Mouse (Mus musculus) layer of hippocampus, adult 9-11 months (tissue): ENCODE results near the gene Ccdc190.

Experiments
- DNase-seq: peaks from one replicate; pipeline ENCODE4 v3.0.0; 2022

The Ccdc190 gene

DNA sequence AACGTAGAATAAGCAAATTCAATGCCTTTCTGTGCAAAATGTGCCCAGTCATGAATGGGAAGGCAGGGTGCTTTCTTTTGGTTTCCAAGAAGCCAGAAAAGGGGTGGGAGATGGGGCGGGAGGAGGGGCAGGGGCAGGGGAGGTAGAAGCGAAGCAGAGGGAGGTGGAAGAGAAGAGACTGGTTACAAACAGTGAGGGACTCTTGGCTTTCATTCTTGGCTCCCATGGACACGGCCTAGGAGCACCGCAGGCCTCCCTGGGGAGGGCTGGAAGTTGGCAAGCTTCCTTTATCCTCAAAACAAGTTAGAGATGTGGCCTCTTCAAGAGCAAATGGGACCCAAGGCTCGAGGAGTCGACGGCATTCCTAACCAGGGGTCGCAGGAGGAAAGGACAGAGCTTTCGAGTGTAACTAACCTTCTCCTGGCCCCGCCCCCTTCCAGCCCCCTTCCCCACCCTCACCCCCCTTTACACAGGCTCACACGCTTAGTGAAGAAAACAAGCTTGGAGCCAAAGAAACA, at the start of gene Ccdc190:
Gene Ccdc190, plus strand, starts transcription at position 195 of the 518 bp plus-strand sequence.
- peak; percentile 40 for DNase-seq

DNA sequence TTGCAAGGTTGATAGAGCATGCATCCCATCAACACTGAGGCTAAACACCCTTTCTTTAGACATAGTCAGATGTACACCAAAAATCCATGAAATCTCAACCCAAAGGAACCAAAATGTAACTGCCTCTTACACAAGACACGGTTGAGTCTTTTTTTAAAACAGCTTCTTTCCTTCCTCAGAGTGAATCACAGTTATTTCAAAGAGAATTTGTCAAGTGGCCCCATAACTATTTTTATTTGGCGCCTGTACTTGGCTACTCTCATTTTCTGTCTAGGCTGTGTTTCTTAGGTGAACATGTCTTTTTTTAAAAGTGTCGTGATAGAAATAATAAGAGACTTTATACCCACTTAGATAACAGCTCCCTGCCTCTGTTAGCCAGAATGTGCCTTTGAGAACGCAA, 49.4 kb upstream of the Ccdc190 start:
- DNase-seq, result no peak

DNA sequence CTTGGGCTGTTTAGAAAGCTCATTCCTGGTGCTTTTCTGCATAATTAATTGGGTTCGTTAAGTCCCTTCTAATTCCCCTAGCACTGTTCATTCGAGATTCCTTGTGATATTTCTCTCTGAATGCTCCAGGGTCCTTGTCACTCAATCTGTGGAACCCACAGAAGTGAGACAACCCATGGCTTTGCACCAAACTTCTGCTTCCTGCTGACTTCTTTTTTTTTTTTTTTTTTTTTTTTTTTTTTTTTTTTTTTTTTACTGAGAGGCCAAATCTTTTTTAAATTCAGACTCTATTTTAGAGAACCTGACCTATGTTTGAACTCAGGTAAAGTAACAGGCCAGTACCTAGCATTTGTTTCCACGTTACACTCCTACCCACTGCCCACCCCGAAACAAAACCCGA, 48.3 kb upstream of the Ccdc190 start:
- no peak for DNase-seq

DNA sequence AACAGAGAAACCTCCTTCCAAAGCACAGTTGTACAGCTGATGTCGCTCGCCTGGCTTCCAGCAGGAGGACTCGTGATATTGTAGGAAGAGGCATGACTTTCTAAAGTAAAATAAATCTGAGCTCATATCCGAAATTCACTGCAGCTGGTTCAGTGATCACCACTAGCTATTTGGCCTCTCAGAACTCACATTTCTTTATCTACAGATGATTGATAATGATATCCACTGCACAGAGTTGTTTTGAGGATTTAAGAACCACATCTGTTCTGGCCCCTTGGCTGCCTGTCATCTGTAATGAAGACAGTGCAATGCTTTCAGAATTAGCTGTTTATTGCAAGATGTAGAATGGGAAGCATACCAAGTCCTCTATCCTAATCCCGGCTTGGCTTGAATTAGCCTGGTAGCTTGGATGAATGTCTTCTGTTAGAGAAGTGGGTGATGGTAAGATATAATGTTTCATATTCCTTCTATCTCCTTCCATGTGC, 45.3 kb upstream of the Ccdc190 start:
- DNase-seq, result peak; percentile 39

DNA sequence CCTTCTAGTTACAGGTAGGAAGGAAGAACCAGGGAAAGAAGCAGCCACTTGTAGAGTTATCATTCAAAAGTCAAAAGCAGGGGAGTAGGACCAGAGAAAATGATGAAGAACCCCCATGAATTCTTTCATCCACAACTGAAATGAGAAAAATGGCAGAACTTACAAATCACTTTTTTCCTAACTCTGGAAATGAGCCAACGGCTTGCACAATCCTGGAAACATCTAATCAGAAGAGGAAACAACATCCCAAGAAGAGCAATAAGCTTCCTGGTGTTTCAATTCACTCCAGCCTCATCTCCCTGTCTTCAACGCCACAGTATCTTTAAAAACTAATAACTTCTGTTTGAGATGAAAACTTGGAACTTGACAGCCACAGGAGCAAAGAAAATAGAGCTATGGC, 39.2 kb upstream of the Ccdc190 start:
- no peak for DNase-seq

DNA sequence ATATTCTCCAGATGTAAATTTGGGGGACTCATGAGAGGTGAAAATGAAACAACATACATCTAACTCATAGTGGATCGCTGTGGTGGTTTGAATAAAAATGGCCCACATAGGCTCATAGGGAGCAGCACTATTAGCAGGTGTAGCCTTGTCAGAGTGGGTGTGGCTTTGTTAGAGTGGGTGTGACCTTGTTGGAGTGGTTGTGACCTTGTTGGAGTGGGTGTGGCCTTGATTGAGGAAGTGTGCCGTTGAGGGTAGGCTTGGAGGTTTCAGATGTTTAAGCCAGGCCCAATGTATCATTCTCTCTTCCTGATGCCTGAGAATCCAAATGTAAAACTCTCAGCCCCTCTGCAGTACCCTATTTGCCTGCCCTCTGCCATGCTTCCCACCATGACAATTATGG, 34.5 kb upstream of the Ccdc190 start:
- no peak for DNase-seq

DNA sequence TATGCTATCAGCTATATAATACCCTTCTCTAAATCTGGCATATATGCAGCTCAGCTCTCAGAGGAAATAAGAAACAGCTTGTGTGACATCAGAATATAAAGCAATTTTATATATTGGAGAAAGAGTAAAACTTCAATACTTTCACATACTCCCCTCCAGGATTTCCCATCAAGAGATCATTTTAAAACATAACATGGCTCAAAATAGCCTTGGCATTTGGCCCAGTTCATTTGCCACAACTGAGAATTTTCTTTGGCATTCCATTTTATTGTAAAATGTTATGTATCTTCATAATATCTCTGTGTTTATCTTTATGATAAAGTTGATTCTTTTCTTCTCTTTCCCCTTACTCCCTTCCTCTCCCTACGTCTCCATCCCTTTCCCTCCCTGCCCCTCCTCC, 32.8 kb upstream of the Ccdc190 start:
- DNase-seq, result no peak

DNA sequence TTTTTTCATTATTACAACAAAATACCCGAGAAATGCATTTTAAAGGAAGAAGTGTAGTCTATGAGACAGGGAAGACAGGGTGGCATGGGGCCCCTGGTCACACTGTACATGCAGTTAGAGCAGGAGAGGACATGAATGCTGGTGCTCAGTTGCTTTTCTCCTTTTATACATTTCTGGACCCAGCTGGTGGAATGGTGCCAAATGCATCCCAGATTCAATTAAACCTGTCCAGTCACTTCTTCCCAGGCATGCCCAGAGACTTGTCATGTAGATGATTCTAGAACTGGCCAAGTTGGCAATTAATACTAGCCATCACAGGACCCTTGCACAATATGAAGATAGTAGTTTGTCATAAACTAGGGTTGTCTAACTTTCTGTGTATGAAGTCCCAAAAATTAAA, 30.5 kb upstream of the Ccdc190 start:
- no peak for DNase-seq

DNA sequence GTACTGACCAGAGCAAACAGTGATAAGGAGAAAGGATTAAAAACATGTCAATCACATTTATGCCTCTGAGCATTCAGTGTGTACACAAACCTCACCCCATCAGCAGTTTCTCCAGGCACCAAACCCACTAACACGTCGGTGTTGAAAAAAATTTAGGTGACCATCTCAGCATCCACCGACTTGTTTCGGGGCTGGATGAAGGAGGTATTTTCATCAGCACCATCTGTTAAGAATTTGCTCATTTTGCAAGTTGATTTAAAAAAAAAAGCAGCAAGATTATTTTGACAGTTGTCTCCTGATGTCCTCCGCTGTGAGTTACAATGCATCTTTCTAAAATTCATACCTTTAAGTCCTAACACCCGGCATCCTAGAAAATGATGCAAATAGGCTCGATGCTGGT, 29.8 kb upstream of the Ccdc190 start:
- no peak for DNase-seq

DNA sequence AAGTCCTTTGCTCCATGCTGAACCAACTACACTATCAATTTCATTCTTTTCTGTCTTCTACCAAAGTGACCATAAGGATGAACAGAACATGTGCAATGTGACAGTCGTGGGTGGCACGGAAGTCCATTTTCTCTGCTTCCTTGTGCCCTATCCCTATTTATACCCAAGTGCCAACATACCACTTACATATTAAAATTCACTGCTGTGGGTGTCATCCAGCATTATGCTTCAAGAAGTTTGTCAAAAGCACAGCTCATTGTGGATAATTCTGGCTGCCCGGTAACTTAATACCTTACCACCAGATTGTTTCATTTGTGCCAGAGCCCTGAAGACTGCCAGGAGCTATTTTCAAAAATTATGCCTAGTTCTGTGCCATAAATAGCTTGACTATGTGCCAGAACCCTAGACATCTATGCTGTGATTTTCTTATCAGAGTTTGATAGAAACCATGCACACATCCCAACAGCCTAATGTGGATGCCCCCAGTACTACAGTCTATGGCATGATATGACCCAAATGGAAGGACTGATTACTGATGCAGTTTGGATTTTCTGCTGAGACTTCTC, 27.6 kb upstream of the Ccdc190 start:
- DNase-seq, result no peak

DNA sequence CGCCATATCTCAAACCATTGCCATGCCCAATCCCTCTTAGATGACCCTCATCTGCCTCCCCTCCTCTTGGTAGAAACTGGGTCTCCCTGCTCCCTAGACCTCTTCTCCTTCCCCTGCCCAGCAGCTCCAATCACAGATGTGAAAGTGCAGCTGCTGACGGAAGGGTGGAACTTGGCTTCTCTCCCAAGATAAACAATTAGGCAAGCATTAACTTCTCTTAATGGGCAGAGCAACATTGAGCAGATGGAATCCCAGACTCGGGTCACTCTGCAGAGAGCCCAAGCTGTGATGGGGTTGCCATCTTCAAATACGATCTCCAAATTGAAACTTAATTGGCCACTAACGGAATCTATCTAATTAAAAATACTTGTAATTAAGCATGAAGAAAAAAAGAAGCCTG, 19.3 kb upstream of the Ccdc190 start:
- DNase-seq, result no peak

DNA sequence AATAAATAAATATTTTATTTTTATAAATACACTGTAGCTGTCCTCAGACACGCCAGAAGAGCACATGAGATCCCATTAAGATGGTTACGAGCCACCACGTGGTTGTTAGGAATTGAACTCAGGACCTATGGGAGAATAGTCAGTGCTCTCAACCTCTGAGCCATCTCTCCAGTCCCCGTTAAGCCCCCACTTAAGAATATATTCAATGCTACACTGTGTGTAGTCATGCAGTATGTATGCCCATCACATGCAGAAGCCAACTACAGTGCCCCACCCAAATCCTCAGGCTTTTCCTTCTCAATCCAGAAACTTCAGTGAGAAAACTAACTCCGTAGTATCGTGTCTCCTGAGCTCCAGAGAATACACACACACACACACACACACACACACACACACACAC, 18.8 kb upstream of the Ccdc190 start:
- DNase-seq, result no peak

DNA sequence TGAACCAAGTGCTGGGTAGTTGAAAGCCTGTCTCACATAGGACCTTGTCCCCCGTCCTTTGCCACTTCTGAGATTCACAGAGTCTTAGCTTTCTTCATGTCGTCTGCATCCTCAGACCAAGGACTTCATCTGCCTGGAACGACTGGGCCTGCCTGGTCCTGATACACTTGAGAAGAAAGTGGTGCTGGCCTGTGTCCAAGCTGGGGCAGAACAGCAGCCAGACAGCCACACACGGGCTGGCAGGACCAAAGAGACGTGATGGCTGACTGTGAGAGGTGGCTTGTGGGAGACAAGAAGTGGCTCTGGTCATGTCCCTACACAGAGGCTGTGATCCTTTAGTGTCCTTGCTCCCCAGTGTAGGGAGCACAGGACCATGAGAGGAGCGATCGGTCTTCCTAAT, 17.7 kb upstream of the Ccdc190 start:
- no peak for DNase-seq

DNA sequence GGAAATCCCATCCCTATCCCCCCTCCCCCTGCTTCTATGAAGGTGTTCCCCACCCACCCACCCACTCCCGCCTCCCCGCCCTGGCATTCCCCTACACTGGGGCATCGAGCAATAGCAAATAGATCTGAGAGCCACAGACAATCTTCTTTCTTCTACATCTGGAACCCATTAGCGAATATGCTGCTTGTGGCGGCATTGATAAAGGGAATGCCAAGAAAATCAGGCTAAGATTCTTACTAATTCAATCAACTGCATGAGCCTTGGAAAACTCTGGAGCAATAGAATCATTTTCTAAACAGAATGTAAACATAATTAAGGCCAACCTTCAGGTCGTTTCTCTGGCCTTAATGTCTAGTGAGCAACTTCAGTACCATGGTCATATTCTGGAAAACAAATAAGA, 16.9 kb upstream of the Ccdc190 start:
- no peak for DNase-seq

DNA sequence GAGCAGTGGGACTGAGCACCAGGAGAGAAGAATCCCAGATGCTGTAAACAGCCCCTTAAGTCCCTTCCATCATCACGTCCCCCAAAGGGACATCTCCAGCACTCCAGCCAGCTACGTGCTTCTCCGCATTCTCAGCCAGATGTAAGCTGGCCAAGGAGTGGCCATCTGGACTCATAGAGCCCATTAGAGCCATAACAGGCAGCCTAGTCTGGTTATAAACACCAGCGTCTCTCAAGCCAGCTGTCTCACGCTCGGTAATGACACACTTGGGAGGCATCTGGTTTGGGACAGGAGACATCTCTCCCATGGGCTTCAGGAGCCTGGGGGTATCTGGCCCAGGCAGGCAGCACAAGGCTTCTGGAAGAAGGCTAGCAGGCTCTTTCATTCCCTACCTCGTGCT, 11.8 kb upstream of the Ccdc190 start:
- DNase-seq, result no peak

DNA sequence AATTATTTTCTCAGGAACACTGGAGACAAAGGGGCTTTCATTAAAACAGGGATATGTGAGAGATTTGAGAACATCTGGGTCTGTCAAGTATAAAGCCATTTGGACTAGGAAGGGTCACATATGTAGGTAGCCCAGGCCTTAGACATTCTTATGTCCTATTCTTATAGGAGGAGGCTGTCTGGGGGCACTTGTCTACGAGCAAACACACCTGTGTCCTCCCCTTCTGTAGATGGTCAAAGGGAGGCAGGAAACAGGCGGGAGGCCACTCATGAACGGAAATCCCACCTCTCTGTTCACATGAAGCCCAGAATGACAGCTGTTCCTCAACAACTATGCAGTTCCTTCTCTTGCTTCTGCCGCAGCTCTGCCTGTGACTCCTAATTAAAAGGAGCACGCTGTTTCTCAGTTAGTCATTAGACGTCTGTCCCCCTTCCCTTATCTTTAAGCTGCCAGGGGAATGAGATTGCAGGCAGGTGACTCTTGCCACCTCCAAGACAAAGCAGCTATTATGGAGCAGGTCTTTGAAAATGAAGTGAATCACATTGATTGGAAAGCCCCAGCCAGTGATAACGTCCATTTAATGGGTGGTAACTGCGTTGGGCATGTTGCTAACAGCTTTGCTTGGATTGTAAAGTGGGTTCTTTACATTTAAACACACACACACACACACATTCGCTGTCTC, 11.2 kb upstream of the Ccdc190 start:
- no peak for DNase-seq

DNA sequence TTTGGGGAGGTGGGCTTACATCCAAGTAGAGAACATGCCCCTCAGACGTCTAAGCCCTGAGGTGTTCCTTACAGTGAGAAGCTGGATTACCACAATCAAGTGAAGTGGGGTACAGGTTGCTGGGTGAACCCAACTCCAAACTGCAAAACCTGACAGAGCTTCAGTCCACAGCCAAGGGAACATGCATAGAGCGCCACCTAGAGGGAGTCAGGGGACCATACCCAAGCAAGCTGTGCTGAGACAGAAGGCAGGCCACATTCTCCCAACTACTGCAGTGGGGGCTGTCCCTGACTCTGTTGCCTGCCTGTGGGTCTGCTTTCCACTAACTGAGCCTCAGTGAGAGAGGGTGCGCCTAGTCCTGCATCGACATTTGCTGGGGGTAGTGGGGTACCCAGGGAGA, 10.4 kb upstream of the Ccdc190 start:
- DNase-seq, result peak; percentile 69

DNA sequence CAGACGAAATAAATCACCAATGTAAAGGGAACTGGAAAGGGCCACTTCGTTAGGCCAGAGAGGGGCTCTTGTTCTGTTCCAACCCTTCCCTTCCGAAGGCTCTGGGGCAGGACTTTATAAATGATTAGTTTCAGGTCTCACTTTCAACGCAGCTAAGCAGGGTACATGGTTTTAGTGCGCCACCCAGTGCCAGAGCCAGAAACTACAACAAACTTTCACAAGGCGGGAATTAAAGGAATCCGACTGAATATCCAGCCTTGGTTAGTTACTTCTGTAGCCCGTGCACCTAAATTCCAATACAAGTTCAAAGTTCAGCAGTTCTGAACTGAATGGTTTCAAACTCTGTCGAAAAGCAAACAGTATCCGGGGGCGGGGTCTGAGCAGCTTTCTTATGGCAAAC, 9.2 kb upstream of the Ccdc190 start:
- DNase-seq, result peak; percentile 52

DNA sequence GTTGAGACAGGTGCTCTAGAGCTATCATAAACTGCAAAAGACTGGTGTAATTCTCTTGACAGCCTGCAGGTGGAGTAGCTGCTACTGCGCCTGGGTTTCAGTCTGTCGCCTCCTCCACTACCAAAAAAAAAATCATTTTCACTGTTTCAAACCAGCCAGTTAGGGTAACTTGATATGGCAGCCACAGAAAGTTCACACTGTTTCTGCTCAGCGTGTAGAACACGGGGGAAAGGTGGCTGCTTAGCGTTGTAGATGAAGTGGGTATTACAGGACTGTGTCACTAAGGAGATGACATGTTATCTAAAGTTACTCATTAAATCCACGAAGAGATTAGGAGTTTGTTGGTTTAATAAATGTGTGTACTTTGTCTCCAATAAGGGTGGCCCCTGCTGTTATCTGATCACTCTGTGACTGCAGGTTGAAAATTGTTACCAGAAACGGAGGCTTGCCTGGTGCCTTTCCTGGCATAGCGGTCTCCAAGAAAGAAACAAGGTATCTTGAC, 6.7 kb upstream of the Ccdc190 start:
- DNase-seq, result no peak

DNA sequence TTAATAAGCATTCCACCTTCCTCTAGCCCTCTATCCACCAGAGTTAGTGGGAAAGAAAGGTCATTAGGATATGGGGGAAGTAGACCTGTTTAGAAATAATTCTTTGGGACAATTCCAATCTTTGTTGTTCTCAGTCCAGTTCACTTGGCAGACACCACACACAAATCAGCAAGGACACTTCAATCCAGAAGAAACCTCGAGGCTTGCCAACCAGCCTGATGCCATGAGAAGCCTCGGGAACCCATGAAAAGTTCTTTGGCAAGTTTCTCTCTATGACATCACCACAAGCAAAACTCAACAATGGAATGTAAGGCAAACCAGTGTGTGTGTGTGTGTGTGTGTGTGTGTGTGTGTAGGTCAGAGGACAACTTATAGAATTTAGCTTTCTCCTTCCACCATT, 3.9 kb upstream of the Ccdc190 start:
- no peak for DNase-seq

DNA sequence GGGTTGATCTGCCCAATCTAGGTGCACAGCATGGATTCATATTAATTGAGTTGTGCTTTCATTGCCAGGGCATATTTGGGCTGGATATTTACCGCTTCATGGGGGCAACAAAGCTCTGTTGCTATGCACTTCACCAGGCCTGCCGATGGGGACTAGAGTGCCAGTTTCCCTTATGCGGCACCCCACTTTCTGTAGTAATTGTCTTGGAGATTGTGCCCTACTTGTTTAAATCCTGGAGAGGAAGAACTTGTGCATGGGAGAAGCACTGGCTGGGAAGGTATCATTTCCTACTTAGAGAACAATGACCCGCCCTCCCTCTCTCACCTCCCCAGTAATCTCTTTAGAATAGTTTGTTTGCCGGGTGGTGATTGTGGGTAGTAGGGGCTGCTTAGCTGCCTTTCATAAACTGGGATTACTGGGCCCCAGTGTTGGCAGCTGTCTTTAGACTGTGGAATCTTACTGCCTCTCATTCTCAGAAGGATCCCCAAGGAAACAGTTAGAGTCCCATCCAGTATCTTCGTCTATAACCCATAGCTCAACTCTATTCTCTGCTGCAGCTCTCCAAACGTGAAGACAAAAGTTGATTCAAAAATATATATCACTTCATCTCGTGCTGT, 587 bp upstream of the Ccdc190 start:
- DNase-seq, result no peak

DNA sequence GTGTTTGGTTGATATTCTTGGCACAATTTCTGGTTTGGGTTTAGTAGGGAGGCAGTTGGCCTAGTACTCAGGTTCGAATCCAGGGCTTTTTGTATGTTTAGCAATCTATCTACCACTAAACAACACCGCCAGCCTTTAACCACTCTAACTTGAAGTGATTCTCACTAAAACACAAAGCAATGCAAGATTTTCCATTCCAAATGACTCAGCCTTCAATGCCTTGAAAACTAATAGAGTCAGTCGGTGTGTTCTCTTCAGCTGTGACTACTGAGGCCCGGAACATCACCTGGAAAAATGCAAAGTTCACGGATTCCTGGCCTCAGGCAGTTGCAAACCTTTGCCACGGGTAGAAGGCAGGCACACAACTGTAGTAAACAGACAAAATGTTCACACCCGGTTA, 3.2 kb downstream of the Ccdc190 start:
- no peak for DNase-seq

DNA sequence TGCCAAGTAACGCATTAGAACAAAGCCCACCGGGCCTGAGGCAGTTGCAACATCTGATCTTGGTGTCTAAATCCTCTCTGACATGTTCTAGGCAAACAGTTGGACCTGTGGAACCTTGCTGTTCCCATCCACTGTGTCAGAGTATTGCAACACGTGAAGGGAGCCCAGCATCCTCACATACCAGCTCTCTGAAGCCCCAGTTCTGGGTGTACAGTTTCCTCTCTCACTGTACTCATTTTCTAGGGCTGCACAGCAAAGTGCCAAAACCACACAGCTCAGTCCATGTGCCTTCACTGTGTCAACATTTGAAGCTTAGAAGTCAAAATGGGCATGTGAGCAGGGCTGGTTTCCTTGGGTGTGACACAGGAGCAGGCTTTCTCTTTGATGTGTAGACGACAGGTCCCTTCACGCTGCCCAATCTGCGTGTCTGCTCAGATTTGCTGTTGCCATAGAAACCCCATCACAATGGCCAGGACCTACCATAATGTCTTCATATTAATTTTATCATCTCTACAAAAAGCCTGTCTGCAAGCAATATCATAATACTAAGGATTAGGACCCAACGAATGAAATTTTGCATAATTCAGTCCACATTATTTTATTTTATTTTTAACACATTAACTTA, 3.8 kb downstream of the Ccdc190 start:
- DNase-seq, result no peak
